Mouse (Mus musculus) adrenal gland, postnatal 14 days (tissue): ENCODE data around the gene Naa11. TPM values are rescaled to one million over a fixed set of nuclear protein-coding genes. Genes with fewer than 3 reads are reported as not detected.

Experiments
- DNase-seq: peaks from one replicate; pipeline ENCODE4 v3.0.0; 2021; ENCODE audit warnings: mixed read lengths
- total RNA-seq: library from RNA; stranded (reverse); gene quantifications from 2 replicates; pipeline ENCODE4 v1.2.3, GENCODE M21; 2021

Gene Naa11
- total RNA-seq, 1 experiment from 2014 or later = not detected

DNA sequence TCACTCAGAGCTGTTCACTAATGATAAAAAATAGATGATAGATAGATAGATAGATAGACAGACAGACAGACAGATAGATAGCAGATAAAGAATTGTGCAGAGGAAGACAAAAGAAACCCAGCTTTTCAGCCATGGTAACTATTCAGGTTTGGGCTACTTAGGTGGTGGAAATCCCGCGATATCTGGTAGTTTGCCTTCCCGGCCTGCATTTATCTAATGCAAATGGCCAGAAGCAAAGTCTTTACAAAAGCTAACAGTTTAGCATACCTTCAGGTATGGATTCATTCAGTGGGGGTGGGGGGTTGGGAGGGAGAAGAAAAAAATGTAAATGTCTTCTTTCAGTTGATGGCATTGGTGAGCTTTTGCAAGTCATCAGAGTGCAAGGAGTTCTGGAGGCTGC, 48.0 kb downstream of the Naa11 start:
- DNase-seq = no peak

DNA sequence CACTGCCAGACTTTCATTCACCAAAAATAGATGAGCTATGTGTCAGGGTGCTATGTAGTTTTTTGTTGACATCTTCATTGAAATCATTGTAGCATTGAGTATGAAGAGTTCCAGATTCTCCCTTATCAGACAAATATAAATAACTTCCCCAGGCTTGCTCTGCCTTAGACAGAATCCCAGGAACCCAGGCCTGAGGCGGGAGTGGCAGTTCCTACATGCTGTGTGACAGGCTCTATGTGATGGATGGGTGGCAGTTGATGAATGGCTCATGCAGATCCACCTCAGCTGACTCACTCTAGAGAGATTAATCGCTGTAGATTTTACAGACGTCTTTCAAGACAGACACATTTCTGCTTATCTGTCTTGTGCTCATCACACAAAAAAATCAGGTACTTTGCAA, 57.4 kb downstream of the Naa11 start:
- DNase-seq = no peak

Other genes with a start within 250 kb of the Naa11 start
- gene Gk2, start 64.6 kb upstream of the Naa11 start, total RNA-seq = not detected in 2 replicates